Mouse (Mus musculus): ENCODE measurements at regions not wholly inside any gene's neighbourhood (a gene's known extent, or its start where the extent isn't known, plus 50 kb on each side); places are given as distances from the start of the nearest gene placed in this dataset. TPM values are rescaled to one million over a fixed set of nuclear protein-coding genes. Genes with fewer than 3 reads are reported as not detected.

Small RNAs in the stretch of these regions (microRNA-seq; reads per million reads assigned to microRNA genes)
- not detected for gene Gm25779
